Mouse (Mus musculus) stomach, postnatal 0 days (tissue): ENCODE data around the gene Narfl.

Source experiments
- CTCF ChIP-seq: IDR thresholded peaks from 2 replicates; pipeline ENCODE4 v1.5.1; 2016; ENCODE audit warnings: antibody characterized with exemption, low read depth, mild to moderate bottlenecking, moderate library complexity
- EP300 ChIP-seq: optimal IDR thresholded peaks from 2 replicates; pipeline ENCODE3; 2016; ENCODE audit warnings: antibody characterized with exemption

- TF ChIP-seq CTCF (no peak), EP300 (no peak)
Observed at GRCm38 (mm10) chr17:25786781-25787504, 13.4 kb downstream of the Narfl start.
